Mouse (Mus musculus) T-cell, adult 66 days (primary cell): ENCODE results near the gene Cpxcr1. TPM values are rescaled to one million over a fixed set of nuclear protein-coding genes. Genes with fewer than 3 reads are reported as not detected.

Experiments
- total RNA-seq, 2 experiments: library from RNA; stranded (reverse); gene quantifications; 3 replicates in 1 of 2; 4 replicates in 1 of 2; pipeline ENCODE4 v1.2.4; 2023

Gene Cpxcr1
- not detected for total RNA-seq

DNA sequence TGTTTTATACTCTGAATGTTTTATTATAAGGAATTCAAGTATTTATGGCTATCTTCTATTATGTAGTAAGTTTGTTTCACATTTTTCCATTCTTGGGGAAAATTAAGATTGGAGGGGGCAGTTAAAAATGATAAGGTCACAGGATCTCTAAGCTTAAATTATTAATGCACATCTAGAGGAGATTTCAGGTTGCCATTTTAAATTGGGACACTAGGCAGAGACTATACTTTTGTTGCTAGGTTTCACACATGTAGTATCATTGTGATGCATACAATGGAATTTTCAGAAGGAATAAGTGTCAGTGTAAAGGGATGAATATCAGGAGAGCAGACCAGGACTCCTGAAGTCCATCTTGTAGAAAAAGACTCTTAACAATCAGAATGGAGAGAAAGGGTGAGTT, at the start of gene Cpxcr1:
TSS of gene Cpxcr1 (plus strand) at position 301 of the 400 bp plus-strand sequence.

Other genes starting within 250 kb of the Cpxcr1 start
- not detected for gene H2afb2, start 232.2 kb downstream of the Cpxcr1 start, total RNA-seq